Mouse (Mus musculus): ENCODE measurements at regions not wholly inside any gene's neighbourhood (a gene's known extent, or its start where the extent isn't known, plus 50 kb on each side); places are given as distances from the start of the nearest gene placed in this dataset.

DNA sequence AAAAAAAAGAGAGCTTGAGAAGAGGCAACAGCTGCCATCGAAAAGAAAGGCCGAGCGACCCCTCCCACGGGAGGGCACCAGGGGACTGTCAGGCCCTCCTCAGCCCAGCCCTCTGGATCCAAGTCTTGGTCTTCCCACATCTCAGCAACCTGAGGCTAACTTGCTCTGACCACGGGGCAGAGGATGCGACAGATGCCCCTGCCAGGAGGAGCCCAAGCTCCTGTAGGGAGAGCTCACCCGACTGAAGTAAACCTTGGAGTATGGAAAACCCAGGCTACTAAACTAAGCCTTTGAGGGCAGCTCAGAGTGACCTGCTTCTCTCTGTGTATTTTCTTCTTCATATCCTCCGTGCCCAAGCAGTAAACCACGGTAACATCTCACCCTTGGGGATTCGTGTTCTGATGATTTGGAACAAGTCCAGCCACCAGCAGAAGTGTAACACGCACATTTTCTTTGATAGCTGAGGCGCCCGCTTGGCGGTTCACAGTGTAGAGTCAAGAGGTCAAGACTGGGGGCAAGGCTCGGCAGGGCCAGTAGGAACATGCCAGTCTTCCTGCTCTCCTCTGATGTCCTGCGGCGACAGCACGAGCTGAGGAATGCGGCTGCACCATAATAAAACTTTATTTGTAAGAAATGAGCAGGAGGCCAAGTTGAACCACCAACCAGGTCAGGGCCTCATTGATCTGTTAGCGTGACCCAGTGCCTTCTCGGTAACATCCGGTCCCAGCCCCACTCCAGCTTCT lies 59.0 kb upstream of the A530016L24Rik start:
- no peaks in the 10 kb centered on the region for H3K4me1 ChIP-seq (replicated peaks)
- no peak overlapping the region for H3K4me3 ChIP-seq (replicated peaks)
- no peaks in the 10 kb centered on the region for H3K9me3 ChIP-seq (replicated peaks)
- H3K36me3 ChIP-seq: no peaks in the 10 kb centered on the region
- 75% methylated on average over 22 of the region's 22 CpGs for WGBS (ENCODE audit: insufficient replicate concordance)
- H3K27ac ChIP-seq: no peak overlapping the region
- no peaks in the 10 kb centered on the region for H3K27me3 ChIP-seq
- no peak for DNase-seq
- ATAC-seq (ENCODE audit: low read depth): no peak
- no peak overlapping the region for H3K4me2 ChIP-seq
- H3K9ac ChIP-seq: no peak overlapping the region

DNA sequence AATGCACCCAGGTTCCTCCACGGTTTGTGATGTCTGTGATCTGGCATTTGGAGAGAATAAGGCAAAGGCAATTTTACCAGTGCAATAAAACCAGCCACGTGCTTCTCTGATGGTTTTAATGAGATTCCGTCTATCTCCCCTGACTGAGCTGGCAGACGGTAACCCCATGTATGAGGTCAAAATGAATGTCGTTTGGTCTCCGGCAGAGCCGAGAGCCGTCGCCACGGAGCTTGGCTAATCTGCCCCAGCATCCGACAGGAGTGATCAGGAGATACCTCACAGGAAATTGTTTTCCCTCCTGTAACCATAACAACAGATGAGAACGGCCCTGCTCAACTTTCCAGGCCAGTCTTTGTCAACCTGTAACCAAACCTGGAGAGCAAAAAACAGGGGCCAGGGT lies 55.9 kb upstream of the A530016L24Rik start:
- Histone ChIP-seq H3K9me3 (replicated peaks) (no peaks in the 10 kb centered on the region), H3K36me3 (no peaks in the 10 kb centered on the region), H3K27me3 (no peaks in the 10 kb centered on the region), H3K9ac (no peak overlapping the region), H3K4me2 (no peak overlapping the region), H3K4me1 (replicated peaks) (no peaks in the 10 kb centered on the region), H3K27ac (no peak overlapping the region), H3K4me3 (replicated peaks) (no peak overlapping the region)
- no peak for DNase-seq
- no peak for ATAC-seq (ENCODE audit: low read depth)
- 38% methylated on average over 12 of the region's 12 CpGs for WGBS (ENCODE audit: insufficient replicate concordance)

DNA sequence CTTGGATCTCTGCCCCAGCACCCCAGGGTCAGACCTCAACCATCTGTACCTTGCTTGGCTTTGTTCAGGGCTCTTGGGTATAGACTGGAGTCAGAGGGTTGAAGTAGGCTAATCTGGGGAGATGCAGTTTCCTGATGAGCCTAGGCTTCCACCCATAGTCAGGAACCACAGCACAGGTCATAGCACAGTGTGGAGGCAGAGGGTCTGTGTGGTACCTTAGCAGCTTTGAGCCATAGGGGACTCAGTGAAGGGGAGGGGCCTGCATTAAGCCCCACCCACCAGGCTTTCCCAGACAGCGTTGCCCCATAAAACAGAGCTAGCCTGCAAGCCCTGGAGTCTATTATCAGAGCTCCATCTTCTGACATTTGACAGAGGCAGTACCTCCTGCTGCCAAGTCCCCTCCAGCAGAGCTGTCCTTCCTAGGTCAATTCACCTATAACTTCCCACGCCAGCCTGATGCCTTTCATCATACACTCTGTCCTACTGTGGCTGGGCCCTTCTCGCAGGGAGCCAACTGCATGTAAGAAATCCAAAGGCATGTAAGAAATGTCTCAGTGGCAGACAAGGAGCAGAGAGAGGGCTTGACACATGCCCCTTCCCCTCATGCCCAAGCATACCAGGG lies 54.5 kb upstream of the A530016L24Rik start:
- DNase-seq (no peak), ATAC-seq (ENCODE audit: low read depth) (no peak)
- H3K36me3 ChIP-seq: no peaks in the 10 kb centered on the region
- H3K4me3 ChIP-seq (replicated peaks): no peak overlapping the region
- no peaks in the 10 kb centered on the region for H3K9me3 ChIP-seq (replicated peaks)
- no peak overlapping the region for H3K9ac ChIP-seq
- H3K4me2 ChIP-seq: no peak overlapping the region
- H3K4me1 ChIP-seq (replicated peaks): no peaks in the 10 kb centered on the region
- H3K27ac ChIP-seq: no peak overlapping the region
- 57% methylated on average over 3 of the region's 3 CpGs for WGBS (ENCODE audit: insufficient replicate concordance)
- H3K27me3 ChIP-seq: no peaks in the 10 kb centered on the region

DNA sequence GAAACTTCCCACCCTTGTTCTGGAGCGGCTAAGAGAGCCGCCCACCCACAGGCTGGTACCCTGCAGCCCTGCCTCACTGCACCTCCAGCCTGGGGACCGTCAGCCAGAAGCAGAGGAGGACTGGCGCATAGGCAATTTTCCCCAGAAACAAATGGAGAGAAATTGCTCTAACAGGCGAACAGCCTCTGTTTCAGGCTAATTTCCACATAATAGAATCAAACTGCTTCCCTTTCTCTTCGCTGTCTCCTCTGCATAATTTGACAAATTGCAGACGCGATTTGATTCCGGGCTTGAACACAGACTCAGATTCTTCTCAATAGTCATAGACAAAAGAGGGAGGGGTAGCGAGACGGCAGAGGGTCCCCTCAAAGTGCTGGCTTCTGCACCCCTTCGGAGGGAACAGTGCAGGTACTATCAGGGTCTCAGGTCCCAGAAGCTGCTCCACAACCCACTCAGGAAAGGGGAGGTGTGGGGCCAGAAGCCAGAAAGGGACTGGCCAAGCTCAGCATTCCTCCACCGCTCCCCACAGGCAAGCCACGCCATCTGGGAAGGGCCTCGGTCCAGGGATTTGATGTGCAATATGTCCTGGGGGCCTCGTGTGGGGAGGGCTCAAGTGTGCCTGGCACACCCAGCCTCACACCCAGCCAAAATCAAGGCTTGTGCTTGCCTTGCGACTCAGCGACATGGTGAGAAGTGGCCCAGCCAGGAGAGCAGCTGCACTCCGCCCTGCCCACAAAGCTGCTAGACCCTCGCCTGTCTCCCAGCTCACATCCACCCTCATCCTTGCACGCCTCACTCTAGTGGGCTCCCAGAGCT lies 53.7 kb upstream of the A530016L24Rik start:
- Histone ChIP-seq H3K9ac (no peak overlapping the region), H3K36me3 (no peaks in the 10 kb centered on the region), H3K4me2 (no peak overlapping the region), H3K9me3 (replicated peaks) (no peaks in the 10 kb centered on the region), H3K27me3 (no peaks in the 10 kb centered on the region), H3K4me3 (replicated peaks) (no peak overlapping the region), H3K27ac (no peak overlapping the region), H3K4me1 (replicated peaks) (no peaks in the 10 kb centered on the region)
- ATAC-seq (ENCODE audit: low read depth) (no peak), DNase-seq (no peak)
- 64% methylated on average over 21 of the region's 21 CpGs for WGBS (ENCODE audit: insufficient replicate concordance)

DNA sequence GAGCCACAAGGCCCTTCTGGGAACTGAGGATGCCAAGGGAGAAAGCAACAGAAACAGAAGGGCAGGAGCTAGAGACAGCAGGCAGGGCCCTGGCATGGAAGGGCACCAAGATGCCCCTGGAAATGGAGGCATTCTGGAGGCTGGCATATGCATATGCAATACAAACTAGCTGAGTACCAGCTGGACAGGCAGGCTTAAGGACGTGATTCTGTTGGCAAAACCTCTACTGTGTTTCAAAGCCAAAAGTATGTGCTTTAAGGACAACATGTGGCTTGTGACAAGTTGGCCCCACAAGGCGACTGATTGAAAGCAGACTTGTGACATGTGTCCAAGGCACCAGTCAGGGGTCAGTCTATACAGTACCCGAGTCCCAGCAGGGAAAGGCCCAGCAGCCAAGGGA lies 52.2 kb upstream of the A530016L24Rik start:
- H3K4me3 ChIP-seq (replicated peaks): no peak overlapping the region
- 52% methylated on average over 3 of the region's 3 CpGs for WGBS (ENCODE audit: insufficient replicate concordance)
- no peak overlapping the region for H3K27ac ChIP-seq
- no peaks in the 10 kb centered on the region for H3K36me3 ChIP-seq
- H3K9ac ChIP-seq: no peak overlapping the region
- H3K4me2 ChIP-seq: no peak overlapping the region
- DNase-seq (no peak), ATAC-seq (ENCODE audit: low read depth) (no peak)
- no peaks in the 10 kb centered on the region for H3K27me3 ChIP-seq
- no peaks in the 10 kb centered on the region for H3K9me3 ChIP-seq (replicated peaks)
- H3K4me1 ChIP-seq (replicated peaks): no peaks in the 10 kb centered on the region

DNA sequence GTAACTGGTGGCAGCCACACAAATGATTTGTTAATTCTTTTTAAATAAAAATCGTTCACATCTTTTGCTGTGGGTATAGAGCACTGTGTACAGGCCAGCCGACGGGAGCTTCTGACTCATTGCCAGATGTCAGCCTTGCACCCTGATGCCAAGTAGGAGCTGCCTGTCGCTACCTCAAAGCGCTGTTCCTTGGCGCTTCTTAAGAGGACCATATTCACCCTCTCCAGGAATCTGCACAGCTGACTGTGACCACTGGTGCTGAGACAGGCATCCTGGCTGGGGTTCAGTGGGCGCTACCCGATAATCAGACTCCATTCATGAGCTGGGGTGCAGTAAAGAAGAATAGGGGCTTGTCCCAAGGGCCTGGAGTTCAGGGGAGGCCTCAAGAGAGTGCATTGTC lies 51.0 kb upstream of the A530016L24Rik start:
- DNase-seq (no peak), ATAC-seq (ENCODE audit: low read depth) (no peak)
- Histone ChIP-seq H3K4me3 (replicated peaks) (no peak overlapping the region), H3K27me3 (no peaks in the 10 kb centered on the region), H3K4me2 (no peak overlapping the region), H3K27ac (no peak overlapping the region), H3K9ac (no peak overlapping the region), H3K9me3 (replicated peaks) (no peaks in the 10 kb centered on the region), H3K36me3 (no peaks in the 10 kb centered on the region), H3K4me1 (replicated peaks) (no peaks in the 10 kb centered on the region)
- 72% methylated on average over 8 of the region's 8 CpGs for WGBS (ENCODE audit: insufficient replicate concordance)

Data from liver, embryonic 13.5 days (tissue).